Mouse (Mus musculus) right cerebral cortex, adult 2 months (tissue): ENCODE data around the gene Gnb3.
"Not testable (repeated sequence)": the region's sequence is repeated elsewhere in the genome, so short reads cannot be mapped to it uniquely, and the experiment has no call there.

ENCODE experiments used
- DNase-seq, 2 experiments: peaks; one replicate each; pipeline ENCODE4 v3.0.0; 2021 to 2022; ENCODE audit warnings: low spot score in 2 of 2

Gnb3 gene

GRCm38 (mm10) chr6:124816611-124817010 is 23.5 kb downstream of the Gnb3 start:
- no peak for DNase-seq

GRCm38 (mm10) chr6:124814858-124815774 is 25.0 kb downstream of the Gnb3 start:
- no peak for DNase-seq

- no peak for DNase-seq
Observed at GRCm38 (mm10) chr6:124814448-124814847, 25.6 kb downstream of the Gnb3 start.

- peak; percentile 86 to 89 for DNase-seq
Observed at GRCm38 (mm10) chr6:124813933-124814332, 26.1 kb downstream of the Gnb3 start, which contains the start of gene Tpi1. Gene Tpi1, minus strand, starts transcription at chr6:124814296.

GRCm38 (mm10) chr6:124813496-124813895 is 26.6 kb downstream of the Gnb3 start:
- peak; percentile 70 for DNase-seq

- peak in 1 of 2 experiments; percentile 24 for DNase-seq
Observed at GRCm38 (mm10) chr6:124812848-124813247, 27.2 kb downstream of the Gnb3 start.

GRCm38 (mm10) chr6:124811701-124812560 is 28.1 kb downstream of the Gnb3 start:
- no peak for DNase-seq

- DNase-seq = no peak
Observed at GRCm38 (mm10) chr6:124811403-124811665, 28.7 kb downstream of the Gnb3 start.

GRCm38 (mm10) chr6:124810566-124811402 is 29.3 kb downstream of the Gnb3 start:
- DNase-seq = not testable (repeated sequence)

GRCm38 (mm10) chr6:124809775-124810538 is 30.1 kb downstream of the Gnb3 start:
- no peak for DNase-seq

- peak in 1 of 2 experiments; percentile 71 for DNase-seq
Observed at GRCm38 (mm10) chr6:124809052-124809774, 30.9 kb downstream of the Gnb3 start.

- DNase-seq = peak; percentile 27 to 57
Observed at GRCm38 (mm10) chr6:124808358-124809012, 31.6 kb downstream of the Gnb3 start, which contains the start of gene Spsb2. Gene Spsb2, plus strand, starts transcription at chr6:124808661.

GRCm38 (mm10) chr6:124807986-124808357 is 32.1 kb downstream of the Gnb3 start:
- no peak for DNase-seq

- DNase-seq = peak; percentile 38 to 49
Observed at GRCm38 (mm10) chr6:124807366-124807765, 32.7 kb downstream of the Gnb3 start.

GRCm38 (mm10) chr6:124806446-124807140 is 33.5 kb downstream of the Gnb3 start:
- no peak for DNase-seq

GRCm38 (mm10) chr6:124805341-124806321 is 34.4 kb downstream of the Gnb3 start:
- DNase-seq = peak; percentile 96 to 97

- no peak for DNase-seq
Observed at GRCm38 (mm10) chr6:124804341-124804740, 35.7 kb downstream of the Gnb3 start.

GRCm38 (mm10) chr6:124803691-124804090 is 36.4 kb downstream of the Gnb3 start:
- DNase-seq = not testable (repeated sequence)
